Mouse (Mus musculus) olfactory bulb, adult 2 months (tissue): ENCODE data around the gene Myo18a. TPM values are rescaled to one million over a fixed set of nuclear protein-coding genes. Genes with fewer than 3 reads are reported as not detected.

ENCODE experiments used
- H3K27ac ChIP-seq: fragments of 200-500 bp; 2 replicates; pipeline ENCODE4 v1.5.1; 2012; ENCODE audit warnings: low read depth, low read length; ENCODE audit not compliant: insufficient read depth
- H3K4me1 ChIP-seq: fragments of 200-500 bp; 2 replicates; pipeline ENCODE4 v1.6.1; 2012; ENCODE audit warnings: low read length; ENCODE audit not compliant: control insufficient read depth, insufficient read depth
- H3K4me3 ChIP-seq: fragments of 200-500 bp; 2 replicates; pipeline ENCODE4 v1.5.1; 2012; ENCODE audit warnings: mild to moderate bottlenecking, low read depth, low read length, moderate library complexity; ENCODE audit not compliant: insufficient read depth
- CTCF ChIP-seq: fragments of 200-500 bp; IDR thresholded peaks from 2 replicates; pipeline ENCODE4 v1.5.1; 2012; ENCODE audit warnings: low read depth, mild to moderate bottlenecking, low read length, moderate library complexity; ENCODE audit not compliant: insufficient read depth
- POLR2A ChIP-seq: fragments of 200-500 bp; IDR thresholded peaks from 2 replicates; pipeline ENCODE4 v1.6.1; 2012; ENCODE audit warnings: mild to moderate bottlenecking, low read depth, low read length, moderate library complexity; ENCODE audit not compliant: insufficient read depth
- WGBS: fragments of 180-500 bp; shearing (Covaris S2); methylation state at CpG from one replicate; pipeline ENCODE4 v1.1.7; 2018; 5-methylcytosine and 5-hydroxymethylcytosine counted together
- polyA plus RNA-seq: library from polyadenylated mRNA; stranded (reverse); fragments of >200 nt; gene quantifications from 2 replicates; pipeline ENCODE4 v1.2.4, GENCODE M21; 2012; ENCODE audit warnings: low replicate concordance; ENCODE audit not compliant: missing spikeins, insufficient read depth, insufficient read length

Myo18a gene
- polyA plus RNA-seq, 1 experiment: 284 TPM

- TF ChIP-seq CTCF: no peak
- TF ChIP-seq POLR2A: no peak
- peaks cover 5% of the 10 kb centered on the region; the same call in 1 of the 2 replicates for H3K4me1 ChIP-seq
- WGBS: 86% methylated on average over 5 of the region's 5 CpGs
- no peak overlapping the region for H3K4me3 ChIP-seq
- no peak overlapping the region for H3K27ac ChIP-seq
These were observed 74.8 kb downstream of the Myo18a start for GRCm38 (mm10) chr11:77837856-77838255.

GRCm38 (mm10) chr11:77840523-77841245, 77.6 kb downstream of the Myo18a start:
- Histone ChIP-seq H3K4me3 (no peak overlapping the region), H3K4me1 (peaks cover 17% of the 10 kb centered on the region), H3K27ac (no peak overlapping the region)
- TF ChIP-seq POLR2A: no peak
- no peak for TF ChIP-seq CTCF
- WGBS: 76% methylated on average over 16 of the region's 16 CpGs

GRCm38 (mm10) chr11:77843068-77843905, 80.2 kb downstream of the Myo18a start:
- TF ChIP-seq POLR2A (no peak), CTCF (no peak)
- H3K27ac ChIP-seq: no peak overlapping the region
- no peak overlapping the region for H3K4me3 ChIP-seq
- H3K4me1 ChIP-seq: peaks cover 41% of the 10 kb centered on the region
- WGBS: 81% methylated on average over 21 of the region's 21 CpGs

- no peak overlapping the region for H3K27ac ChIP-seq
- WGBS: 41% methylated on average over 4 of the region's 4 CpGs
- TF ChIP-seq POLR2A (no peak), CTCF (no peak)
These were observed 80.8 kb downstream of the Myo18a start for GRCm38 (mm10) chr11:77843906-77844200.

GRCm38 (mm10) chr11:77847599-77848128, 84.6 kb downstream of the Myo18a start:
- Histone ChIP-seq H3K4me1 (peaks cover 70% of the 10 kb centered on the region), H3K27ac (peak overlapping the region; percentile 73), H3K4me3 (no peak overlapping the region)
- no peak for TF ChIP-seq POLR2A
- TF ChIP-seq CTCF: no peak
- WGBS: 35% methylated on average over 9 of the region's 9 CpGs

More at GRCm38 (mm10) chr11:77843906-77844200, 80.8 kb downstream of the Myo18a start:
- no peak overlapping the region for H3K4me3 ChIP-seq
- H3K4me1 ChIP-seq: peaks cover 45% of the 10 kb centered on the region

DNA sequence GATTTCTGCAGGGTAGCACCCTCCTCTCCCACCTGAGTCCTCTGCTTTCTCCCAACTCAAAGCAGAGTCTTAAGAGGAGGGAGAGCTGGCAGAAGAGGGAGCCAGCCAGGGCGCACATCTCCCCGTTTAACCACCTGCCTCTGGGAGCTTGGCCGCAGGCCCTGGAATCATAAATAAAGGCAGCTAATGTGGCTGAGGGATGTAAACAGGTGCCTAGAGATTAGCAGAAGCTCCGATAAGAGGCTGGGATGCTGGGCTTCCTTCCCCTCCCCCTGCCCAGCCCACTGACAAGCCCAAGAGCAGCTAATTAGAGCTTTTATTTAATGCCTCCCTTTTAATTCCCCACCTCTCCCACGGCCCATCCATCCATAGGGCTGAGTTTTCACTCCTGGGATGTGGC, 85.1 kb downstream of the Myo18a start:
- WGBS: 23% methylated on average over 5 of the region's 5 CpGs
- no peak for TF ChIP-seq CTCF
- no peak for TF ChIP-seq POLR2A
- peak overlapping the region; percentile 73 for H3K27ac ChIP-seq
- H3K4me3 ChIP-seq: no peak overlapping the region
- peaks cover 70% of the 10 kb centered on the region for H3K4me1 ChIP-seq

DNA sequence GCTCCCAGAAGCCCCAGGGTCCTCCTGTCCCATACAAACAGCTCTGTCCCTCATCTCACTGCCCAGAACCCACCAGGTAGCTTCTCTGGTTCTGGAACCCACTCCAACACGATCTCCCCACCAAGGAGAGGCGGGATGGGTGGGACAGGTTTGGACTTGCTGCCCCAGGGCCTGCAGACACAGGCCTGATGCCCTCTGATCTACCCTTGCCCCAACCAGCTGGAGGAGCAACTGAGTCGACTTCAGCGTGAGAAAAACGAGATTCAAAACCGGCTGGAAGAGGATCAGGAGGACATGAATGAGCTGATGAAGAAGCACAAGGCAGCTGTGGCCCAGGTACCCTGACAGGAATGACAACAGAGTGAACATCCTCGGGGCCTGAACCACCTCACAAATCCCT, 86.1 kb downstream of the Myo18a start:
- H3K27ac ChIP-seq: peak overlapping the region; percentile 73
- H3K4me1 ChIP-seq: peaks cover 61% of the 10 kb centered on the region
- no peak for TF ChIP-seq CTCF
- no peak for TF ChIP-seq POLR2A
- WGBS: 65% methylated on average over 7 of the region's 7 CpGs
- H3K4me3 ChIP-seq: no peak overlapping the region

DNA sequence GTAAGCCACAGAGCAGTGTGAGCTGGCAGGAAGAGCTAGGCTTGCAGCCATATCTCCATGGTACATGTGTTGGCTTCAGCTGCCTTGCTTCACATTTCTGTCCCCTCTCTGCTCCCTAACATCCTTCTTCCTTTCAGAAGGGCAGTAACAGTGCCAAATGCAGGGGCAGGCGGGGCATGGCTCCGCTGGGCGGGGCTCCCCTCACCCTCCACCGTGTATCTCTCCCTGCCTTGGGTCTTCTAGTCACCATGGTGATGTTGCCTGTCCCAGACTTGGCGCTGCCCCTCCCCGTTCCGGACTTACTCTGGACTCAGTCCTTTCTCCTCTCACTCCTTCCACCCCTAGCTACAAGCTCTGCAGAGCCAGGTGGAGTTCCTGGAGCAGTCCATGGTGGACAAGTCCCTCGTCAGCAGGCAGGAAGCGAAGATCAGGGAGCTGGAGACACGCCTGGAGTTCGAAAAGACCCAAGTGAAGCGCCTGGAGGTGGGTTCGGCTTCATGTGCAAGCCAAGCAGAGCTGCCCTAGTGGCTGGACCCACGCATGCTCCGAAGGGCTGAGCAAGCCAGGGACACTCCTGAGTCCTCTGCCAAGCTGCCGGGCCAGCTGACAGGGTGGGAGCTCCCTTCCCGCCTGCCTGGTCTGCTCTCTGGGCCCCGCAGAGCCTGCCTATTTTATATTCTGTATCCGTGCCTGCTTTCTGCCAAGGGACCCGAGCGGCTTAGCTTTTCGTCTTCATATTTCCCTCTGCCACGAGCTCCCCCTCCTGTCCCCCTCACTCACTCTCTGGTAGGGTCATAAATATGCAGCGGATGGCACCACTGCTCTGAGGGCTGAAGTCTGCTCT, 87.6 kb downstream of the Myo18a start:
- Histone ChIP-seq H3K4me3 (peak overlapping the region; percentile 6; the same call in 1 of the 2 replicates), H3K27ac (peak overlapping the region; percentile 73), H3K4me1 (peaks cover 69% of the 10 kb centered on the region)
- TF ChIP-seq POLR2A (no peak), CTCF (no peak)
- WGBS: 26% methylated on average over 24 of the region's 24 CpGs

GRCm38 (mm10) chr11:77851483-77852010, 88.5 kb downstream of the Myo18a start:
- TF ChIP-seq POLR2A (no peak), CTCF (no peak)
- Histone ChIP-seq H3K4me1 (peaks cover 62% of the 10 kb centered on the region), H3K4me3 (no peak overlapping the region), H3K27ac (peak overlapping the region; percentile 73)
- 60% methylated on average over 6 of the region's 6 CpGs for WGBS
